Mouse (Mus musculus) heart, postnatal 14 days (tissue): ENCODE results near the gene Mc1r. TPM values are rescaled to one million over a fixed set of nuclear protein-coding genes. Genes with fewer than 3 reads are reported as not detected.
A peak's percentile ranks its signal among the peaks of the same experiment; 100 is the strongest.
"Not testable (repeated sequence)": the region's sequence is repeated elsewhere in the genome, so short reads cannot be mapped to it uniquely, and the experiment has no call there.

Experiments
- DNase-seq, 2 experiments: peaks; one replicate each; pipeline ENCODE4 v3.0.0; 2021 to 2022
- intact Hi-C: fragments of 180-260 bp; cut with DNase I; formaldehyde crosslinking; loops from one replicate; pipeline ENCODE4 v1.15.1; 2025
- total RNA-seq, 2 experiments: library from RNA; stranded (reverse); gene quantifications; 2 replicates each; pipeline ENCODE4 v1.2.3; 2021

Gene Mc1r
- total RNA-seq, 2 experiments from 2014 or later, result not detected

DNA sequence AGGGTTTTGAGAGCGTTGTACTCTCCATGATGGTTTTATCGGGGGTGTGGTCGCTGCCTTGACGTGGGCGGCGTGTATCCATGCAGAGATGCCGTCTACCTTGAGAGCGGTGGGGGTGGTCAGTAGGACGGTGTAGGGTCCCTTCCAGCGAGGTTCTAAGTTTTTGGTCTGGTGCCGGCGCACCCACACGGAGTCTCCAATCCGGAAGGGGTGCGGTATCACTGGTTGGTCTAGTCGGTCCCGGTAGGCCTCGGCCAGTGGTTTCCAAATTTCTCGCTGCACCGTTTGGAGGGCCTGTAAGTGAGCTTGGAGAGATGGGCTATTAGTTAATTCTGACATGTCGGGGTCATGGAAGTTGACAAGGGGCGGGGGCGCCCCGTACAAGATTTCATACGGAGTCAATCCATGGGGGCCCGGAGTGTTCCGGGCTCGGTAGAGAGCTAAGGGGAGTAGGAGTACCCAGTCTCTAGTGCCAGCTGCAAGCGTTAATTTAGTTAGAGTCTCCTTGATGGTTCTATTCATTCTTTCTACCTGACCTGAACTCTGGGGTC, 21.5 kb downstream of the Mc1r start:
- no peak for DNase-seq

DNA sequence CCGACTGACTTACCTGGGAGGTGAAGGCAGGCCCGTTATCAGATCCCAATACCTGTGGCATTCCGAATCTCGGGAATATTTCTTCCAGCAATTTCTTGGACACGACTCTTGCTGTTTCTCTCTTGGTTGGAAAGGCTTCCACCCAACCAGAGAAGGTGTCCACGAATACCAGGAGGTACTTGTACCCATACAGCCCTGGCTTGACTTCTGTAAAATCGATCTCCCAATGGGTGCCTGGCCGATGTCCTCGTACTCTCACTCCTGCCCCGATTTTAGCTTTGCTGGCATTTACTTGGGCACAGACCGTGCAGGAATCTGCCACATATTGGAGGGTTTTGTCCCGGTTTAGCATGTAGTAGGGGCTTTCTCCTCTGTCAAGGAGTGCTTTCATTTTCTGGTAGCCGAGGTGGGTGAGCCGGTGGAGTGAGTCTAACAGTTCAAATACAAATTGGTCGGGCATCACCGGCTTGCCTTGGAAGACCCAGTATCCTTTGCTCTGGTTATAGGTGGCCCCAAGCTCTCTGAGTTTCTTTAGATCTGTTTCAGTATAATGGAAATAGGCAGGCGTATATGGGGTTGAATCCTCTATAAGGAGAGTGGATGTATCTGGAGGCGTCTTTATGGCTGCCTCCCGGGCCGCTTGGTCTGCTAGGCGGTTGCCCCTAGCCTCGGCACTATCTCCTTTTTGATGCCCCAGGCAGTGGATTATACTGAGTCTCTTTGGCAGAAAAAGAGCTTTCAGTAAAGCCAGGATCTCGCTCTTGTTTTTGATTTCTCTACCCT, 22.2 kb downstream of the Mc1r start:
- no peak for DNase-seq
- intact Hi-C loops, result no loop called here

More for the DNA sequence above, 21.5 kb downstream of the Mc1r start:
- intact Hi-C loops, result no loop called here

- DNase-seq, intact Hi-C loops: not testable (repeated sequence)
Observed at GRCm38 (mm10) chr8:123429722-123430013, 22.8 kb downstream of the Mc1r start.

- DNase-seq, intact Hi-C loops: not testable (repeated sequence)
Observed at GRCm38 (mm10) chr8:123430936-123431335, 24.0 kb downstream of the Mc1r start.

DNA sequence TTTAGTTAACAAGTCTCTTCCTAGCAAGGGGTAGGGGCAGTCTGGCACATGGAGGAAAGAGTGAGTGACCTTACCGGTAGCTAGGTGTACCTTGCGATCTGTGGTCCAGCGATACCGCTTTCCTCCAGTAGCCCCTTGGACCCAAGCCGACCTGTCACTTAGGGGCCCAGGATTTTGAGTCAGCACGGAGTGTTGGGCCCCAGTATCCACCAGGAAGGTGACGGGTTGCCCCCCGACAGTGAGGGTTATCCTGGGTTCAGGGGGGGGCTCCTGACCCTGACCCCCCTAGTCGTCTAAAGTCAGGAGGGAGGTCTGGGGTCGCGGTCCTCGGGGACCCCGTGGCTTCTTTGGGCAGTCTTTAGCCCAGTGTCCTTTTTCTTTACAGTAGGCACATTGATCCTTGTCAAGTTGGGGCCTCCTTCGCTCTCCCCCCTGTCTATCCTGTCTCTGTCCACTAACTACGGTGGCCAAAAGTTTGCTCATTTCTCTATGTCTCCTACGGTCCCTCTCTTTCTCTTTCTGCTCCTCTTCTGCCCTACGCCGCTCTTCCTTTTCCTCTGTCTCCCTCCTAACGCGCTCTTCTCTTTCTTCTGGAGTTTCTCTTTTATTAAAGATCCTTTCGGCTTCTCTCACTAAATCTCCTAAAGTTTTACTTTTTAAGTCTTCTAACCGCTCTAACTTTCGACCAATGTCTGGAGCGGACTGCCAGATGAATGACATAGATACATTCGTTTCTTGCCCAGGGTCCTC, 24.9 kb downstream of the Mc1r start:
- intact Hi-C loops, result no loop called here

GRCm38 (mm10) chr8:123432381-123432780, 25.5 kb downstream of the Mc1r start:
- intact Hi-C loops, result no loop called here
- no peak for DNase-seq

More for the DNA sequence above, 24.9 kb downstream of the Mc1r start:
- no peak for DNase-seq

DNA sequence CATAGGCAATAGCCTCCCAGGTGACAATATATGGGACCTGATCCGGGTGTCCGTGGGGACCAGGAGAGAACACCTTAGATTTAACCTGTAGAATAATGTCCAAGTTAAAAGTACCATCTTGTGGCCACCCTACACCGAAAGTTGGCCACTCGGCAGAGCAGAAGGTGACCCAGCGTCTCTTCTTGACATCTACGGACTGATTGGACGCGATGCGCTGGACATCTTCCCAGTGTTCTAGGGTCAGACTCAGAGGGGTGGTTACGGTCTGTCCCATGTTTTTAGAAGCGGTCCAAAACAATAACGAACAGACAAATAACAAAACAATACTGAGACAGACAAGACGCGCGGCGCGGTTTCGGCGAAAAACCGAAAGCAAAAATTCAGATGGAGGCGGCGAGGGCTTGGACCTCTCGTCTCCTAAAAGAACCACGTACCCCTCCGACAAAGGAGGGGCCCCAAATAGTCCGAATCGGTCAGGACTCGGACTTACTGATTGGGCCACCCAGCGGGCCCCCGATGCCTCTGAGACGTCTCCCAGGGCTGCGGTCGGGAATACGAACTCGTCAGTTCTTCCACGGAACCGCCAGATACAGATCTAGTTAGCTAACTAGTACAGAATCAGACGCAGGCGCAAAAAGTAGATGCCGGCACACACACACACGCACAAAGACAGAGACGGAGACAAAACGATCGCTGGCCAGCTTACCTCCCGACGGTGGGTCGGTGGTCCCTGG, 26.5 kb downstream of the Mc1r start:
- DNase-seq, intact Hi-C loops: not testable (repeated sequence)

GRCm38 (mm10) chr8:123441788-123442187, 34.9 kb downstream of the Mc1r start:
- intact Hi-C loops, result no loop called here
- no peak for DNase-seq

GRCm38 (mm10) chr8:123442351-123442750, 35.4 kb downstream of the Mc1r start:
- intact Hi-C loops, result no loop called here
- DNase-seq, result no peak

DNA sequence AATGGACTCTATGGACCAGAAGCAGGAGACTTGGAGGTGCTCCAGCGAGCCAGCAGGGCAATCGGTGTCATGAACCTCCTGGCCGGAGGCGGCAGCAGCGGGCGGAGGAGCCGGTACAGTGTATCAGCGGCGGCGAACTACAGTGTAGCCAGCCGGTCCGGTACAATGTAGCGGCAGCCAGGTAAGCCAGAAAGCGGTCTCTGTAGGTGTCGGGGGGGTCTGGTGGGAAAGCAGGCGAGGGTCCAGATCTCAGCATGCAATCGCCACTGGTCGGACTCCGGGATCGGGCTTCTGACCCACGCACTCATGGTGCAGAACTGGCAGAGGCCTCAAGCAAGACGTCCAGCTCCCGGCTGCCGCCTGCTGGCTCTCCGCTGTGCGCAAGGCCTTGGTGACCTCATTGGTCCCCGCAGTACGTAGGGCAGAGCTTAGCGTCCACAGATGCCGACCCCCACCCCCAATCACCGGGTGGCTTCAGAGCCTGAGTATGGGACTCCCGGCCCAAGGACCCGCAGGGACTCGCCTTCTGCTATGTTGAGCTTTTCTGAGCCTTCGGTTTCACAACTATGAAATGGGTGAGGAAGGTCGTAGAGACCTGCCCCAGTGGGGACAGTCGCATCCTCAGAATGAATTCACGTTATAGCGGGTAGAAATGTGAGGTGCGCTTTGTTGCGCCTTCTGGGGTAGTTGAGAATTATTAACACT, 36.1 kb downstream of the Mc1r start:
- DNase-seq, result peak; percentile 95 to 98
- intact Hi-C loops, result no loop called here

GRCm38 (mm10) chr8:123443576-123443921, 36.6 kb downstream of the Mc1r start:
- intact Hi-C loops, result no loop called here
- DNase-seq, result no peak

- intact Hi-C loops, result no loop called here
- no peak for DNase-seq
Observed at GRCm38 (mm10) chr8:123444131-123444530, 37.2 kb downstream of the Mc1r start.

- intact Hi-C loops, result no loop called here
- DNase-seq, result no peak
Observed at GRCm38 (mm10) chr8:123445981-123446380, 39.1 kb downstream of the Mc1r start.

DNA sequence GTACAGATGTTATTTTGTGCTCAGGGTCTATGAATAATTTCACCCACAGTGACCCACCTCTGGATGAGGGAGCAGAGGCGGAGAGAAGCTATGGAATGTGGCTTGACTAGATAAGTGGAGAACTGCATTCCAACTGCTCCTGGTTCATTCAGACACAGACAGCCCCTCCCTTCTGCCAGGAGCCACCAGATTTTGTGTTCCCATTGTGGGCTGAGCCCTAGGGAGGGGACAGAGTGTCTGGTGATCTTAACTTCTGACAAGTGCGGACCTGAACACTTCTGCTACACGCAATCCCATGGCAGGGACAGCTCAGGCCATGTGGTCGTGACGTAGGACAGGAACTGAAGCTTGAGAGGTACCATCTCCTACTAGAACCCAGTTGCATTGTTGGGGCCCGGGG, 39.9 kb downstream of the Mc1r start:
- peak in 1 of 2 experiments; percentile 14 for DNase-seq
- intact Hi-C loops, result no loop called here

GRCm38 (mm10) chr8:123450783-123451182, 43.9 kb downstream of the Mc1r start:
- intact Hi-C loops, result no loop called here
- DNase-seq, result no peak

- intact Hi-C loops, DNase-seq: not testable (repeated sequence)
Observed at GRCm38 (mm10) chr8:123451747-123452146, 44.8 kb downstream of the Mc1r start.

GRCm38 (mm10) chr8:123452149-123452548, 45.2 kb downstream of the Mc1r start:
- intact Hi-C loops, result no loop called here
- no peak for DNase-seq

DNA sequence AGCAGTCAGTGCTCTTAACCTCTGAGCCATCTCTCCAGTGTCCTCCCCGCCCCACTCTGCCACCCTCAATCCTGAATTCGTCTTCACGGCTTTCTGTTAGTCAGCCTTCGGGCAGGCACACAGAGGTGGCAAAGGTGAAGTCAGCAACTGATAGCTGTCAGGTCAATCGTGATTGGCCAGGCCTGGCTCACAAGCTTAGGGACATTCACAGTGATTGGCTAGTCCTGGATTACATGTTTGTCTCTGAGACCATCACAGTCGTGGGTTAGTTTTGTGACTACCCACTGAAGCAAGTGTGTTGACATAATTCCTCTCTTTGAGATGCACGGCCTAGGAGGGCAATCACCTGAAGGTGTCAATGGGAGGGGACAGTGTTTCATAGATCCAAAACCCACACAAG, 46.4 kb downstream of the Mc1r start:
- intact Hi-C loops, result no loop called here
- no peak for DNase-seq

GRCm38 (mm10) chr8:123453951-123454350, 47.0 kb downstream of the Mc1r start:
- no peak for DNase-seq
- intact Hi-C loops, result no loop called here

GRCm38 (mm10) chr8:123454559-123454958, 47.7 kb downstream of the Mc1r start:
- no peak for DNase-seq
- intact Hi-C loops, result no loop called here
